Mouse (Mus musculus) brain, embryonic 14.5 days (tissue): ENCODE results near the gene Kctd19. TPM values are rescaled to one million over a fixed set of nuclear protein-coding genes. Genes with fewer than 3 reads are reported as not detected.

ENCODE experiments used
- DNase-seq: peaks from one replicate; pipeline ENCODE4 v3.0.0-alpha.2; 2011; ENCODE audit warnings: low read depth
- CTCF ChIP-seq: fragments of 200-500 bp; IDR thresholded peaks from 2 replicates; pipeline ENCODE4 v1.5.1; 2012; ENCODE audit warnings: inconsistent platforms, mild to moderate bottlenecking, moderate library complexity, borderline replicate concordance; ENCODE audit not compliant: insufficient read depth, insufficient read length; ENCODE audit errors: extremely low read depth
- POLR2A ChIP-seq: fragments of 200-500 bp; IDR thresholded peaks from 2 replicates; pipeline ENCODE4 v1.6.1; 2012; ENCODE audit warnings: mild to moderate bottlenecking, inconsistent platforms, borderline replicate concordance; ENCODE audit not compliant: poor library complexity, insufficient read depth, insufficient read length, severe bottlenecking; ENCODE audit errors: extremely low read depth
- polyA plus RNA-seq: library from polyadenylated mRNA; depleted of rRNA; stranded (reverse); fragments of >200 nt; gene quantifications from 2 replicates; pipeline ENCODE4 v1.2.3, GENCODE M21; 2012

Kctd19 gene
- polyA plus RNA-seq, 1 experiment = 0.04 TPM

- no peak for DNase-seq
- TF ChIP-seq POLR2A (no peak), CTCF (no peak)
These were observed 33.0 kb downstream of the Kctd19 start for GRCm38 (mm10) chr8:105380308-105380707.

GRCm38 (mm10) chr8:105378673-105379072, 34.6 kb downstream of the Kctd19 start:
- TF ChIP-seq CTCF (no peak), POLR2A (no peak)
- DNase-seq = peak; percentile 56

- TF ChIP-seq POLR2A (no peak), CTCF (peak; percentile 39; the same call in 1 of the 2 replicates)
- peak; percentile 5 for DNase-seq
These were observed 38.8 kb downstream of the Kctd19 start for GRCm38 (mm10) chr8:105374513-105374966.

- no peak for DNase-seq
- no peak for TF ChIP-seq POLR2A
- no peak for TF ChIP-seq CTCF
These were observed 40.3 kb downstream of the Kctd19 start, which contains the start of gene Plekhg4 for GRCm38 (mm10) chr8:105373032-105373431. Gene Plekhg4 (plus strand): TSS chr8:105373274.

- DNase-seq = no peak
- TF ChIP-seq CTCF = no peak
- no peak for TF ChIP-seq POLR2A
These were observed 40.8 kb downstream of the Kctd19 start for GRCm38 (mm10) chr8:105372473-105372872.

- no peak for TF ChIP-seq POLR2A
- TF ChIP-seq CTCF = no peak
- DNase-seq = peak; percentile 15
These were observed 46.2 kb downstream of the Kctd19 start for GRCm38 (mm10) chr8:105367107-105367506.

- TF ChIP-seq POLR2A (no peak), CTCF (no peak)
- DNase-seq = peak; percentile 49
These were observed 51.3 kb downstream of the Kctd19 start for GRCm38 (mm10) chr8:105361751-105362702.

GRCm38 (mm10) chr8:105359646-105360045, 53.7 kb downstream of the Kctd19 start:
- TF ChIP-seq CTCF (peak; percentile 42; the same call in 1 of the 2 replicates), POLR2A (no peak)
- DNase-seq = peak; percentile 67

- no peak for TF ChIP-seq POLR2A
- TF ChIP-seq CTCF = no peak
- DNase-seq = no peak
These were observed 54.1 kb downstream of the Kctd19 start for GRCm38 (mm10) chr8:105359208-105359607.

GRCm38 (mm10) chr8:105356681-105357080, 56.6 kb downstream of the Kctd19 start:
- DNase-seq = no peak
- TF ChIP-seq CTCF = no peak
- TF ChIP-seq POLR2A = no peak

- DNase-seq = no peak
- TF ChIP-seq CTCF (no peak), POLR2A (no peak)
These were observed 57.9 kb downstream of the Kctd19 start for GRCm38 (mm10) chr8:105355179-105356024.

GRCm38 (mm10) chr8:105354549-105354948, 58.8 kb downstream of the Kctd19 start:
- TF ChIP-seq POLR2A (no peak), CTCF (no peak)
- DNase-seq = no peak
